Mouse (Mus musculus) adrenal gland, postnatal 14 days (tissue): ENCODE results near the gene Phactr1. TPM values are rescaled to one million over a fixed set of nuclear protein-coding genes. Genes with fewer than 3 reads are reported as not detected.

ENCODE experiments used
- DNase-seq: peaks from one replicate; pipeline ENCODE4 v3.0.0; 2021; ENCODE audit warnings: mixed read lengths
- total RNA-seq: library from RNA; stranded (reverse); gene quantifications from 2 replicates; pipeline ENCODE4 v1.2.3, GENCODE M21; 2021

The Phactr1 gene
- total RNA-seq, 1 experiment from 2014 or later, result 9.5 TPM

DNA sequence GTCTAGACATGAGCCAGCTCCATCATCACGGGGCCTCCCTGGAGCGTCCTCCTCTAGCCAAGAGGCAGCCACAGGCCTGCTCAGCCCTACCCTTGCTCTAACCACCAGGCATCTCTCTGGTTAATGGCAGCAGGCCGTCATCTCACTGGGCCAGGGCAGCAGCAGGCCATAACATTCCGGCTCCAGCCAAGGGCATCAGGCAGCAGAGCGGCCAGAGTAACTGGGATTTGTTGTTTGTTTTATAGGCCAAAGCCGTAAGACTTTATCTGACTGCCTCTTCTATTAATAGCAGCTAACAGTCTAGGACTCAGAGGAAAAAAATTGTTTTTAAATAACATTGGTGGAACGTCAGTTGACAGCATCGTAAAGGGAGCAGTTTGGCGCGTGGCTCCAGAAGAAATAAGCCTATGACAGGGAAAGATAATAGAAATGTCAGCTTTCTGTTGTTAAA is 451.3 kb downstream of the Phactr1 start:
- peak; percentile 39 for DNase-seq

GRCm38 (mm10) chr13:43132859-43133258 is 452.4 kb downstream of the Phactr1 start:
- no peak for DNase-seq

GRCm38 (mm10) chr13:43133400-43133799 is 453.0 kb downstream of the Phactr1 start:
- DNase-seq, result no peak

GRCm38 (mm10) chr13:43134468-43134867 is 454.0 kb downstream of the Phactr1 start:
- DNase-seq, result peak; percentile 25

DNA sequence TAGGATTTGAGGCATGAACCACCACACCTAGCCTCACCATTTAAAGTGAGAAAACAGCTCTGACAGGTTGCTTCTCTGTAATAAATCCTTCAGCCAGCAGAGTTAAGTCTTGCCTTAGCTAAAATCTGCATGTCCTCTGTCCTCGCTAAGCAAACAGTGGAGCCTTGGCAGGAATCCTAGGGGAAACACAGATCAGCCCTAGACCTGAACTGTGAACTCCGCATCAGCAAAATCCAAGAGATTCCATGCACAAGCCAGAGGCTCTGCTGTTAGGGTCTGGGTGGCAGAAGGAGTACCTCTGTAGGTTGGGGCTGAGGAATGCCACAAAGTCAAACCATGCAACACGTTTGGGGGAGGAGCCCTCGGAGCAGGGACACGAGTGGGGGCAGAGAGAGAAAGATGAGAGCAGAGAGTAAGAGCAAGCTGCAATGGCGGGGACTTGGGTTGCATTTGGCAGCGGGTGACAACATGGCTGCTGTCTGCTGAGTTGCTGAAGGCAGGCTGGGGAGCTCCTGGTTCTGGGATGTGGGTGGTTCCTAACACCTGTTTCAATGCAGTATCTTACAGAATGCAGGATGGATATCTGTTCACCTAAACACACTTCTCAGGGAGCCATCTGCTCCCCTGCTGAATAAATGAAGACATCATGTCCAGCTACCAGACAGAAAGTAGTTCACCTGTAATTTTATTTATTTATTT is 464.4 kb downstream of the Phactr1 start:
- DNase-seq, result no peak

GRCm38 (mm10) chr13:43146515-43147258 is 466.3 kb downstream of the Phactr1 start:
- DNase-seq, result no peak

- DNase-seq, result no peak
Observed at GRCm38 (mm10) chr13:43148692-43149091, 468.3 kb downstream of the Phactr1 start.

DNA sequence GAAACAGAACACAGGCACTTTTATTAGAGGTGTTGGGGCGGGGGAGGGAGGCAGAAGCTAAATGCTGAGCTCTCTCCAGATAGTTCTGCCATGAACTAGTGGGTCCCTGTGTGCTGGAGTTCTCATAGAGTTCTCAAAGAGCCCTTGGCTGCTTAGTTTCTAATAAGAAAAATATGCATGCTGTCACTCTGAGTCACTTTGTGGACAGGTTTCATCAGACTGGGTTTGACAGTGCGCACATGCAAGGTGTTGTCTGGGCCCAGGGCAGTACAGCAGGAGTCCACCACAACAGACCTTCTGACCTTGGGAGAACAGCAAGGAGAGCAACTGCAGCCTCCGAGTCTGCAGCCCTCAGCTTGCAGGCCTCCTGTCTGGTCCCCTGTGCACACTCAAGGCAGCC is 469.2 kb downstream of the Phactr1 start:
- DNase-seq, result no peak

- no peak for DNase-seq
Observed at GRCm38 (mm10) chr13:43152005-43152520, 471.6 kb downstream of the Phactr1 start.

- DNase-seq, result no peak
Observed at GRCm38 (mm10) chr13:43157370-43157769, 476.9 kb downstream of the Phactr1 start.

GRCm38 (mm10) chr13:43158281-43158680 is 477.9 kb downstream of the Phactr1 start:
- DNase-seq, result no peak

DNA sequence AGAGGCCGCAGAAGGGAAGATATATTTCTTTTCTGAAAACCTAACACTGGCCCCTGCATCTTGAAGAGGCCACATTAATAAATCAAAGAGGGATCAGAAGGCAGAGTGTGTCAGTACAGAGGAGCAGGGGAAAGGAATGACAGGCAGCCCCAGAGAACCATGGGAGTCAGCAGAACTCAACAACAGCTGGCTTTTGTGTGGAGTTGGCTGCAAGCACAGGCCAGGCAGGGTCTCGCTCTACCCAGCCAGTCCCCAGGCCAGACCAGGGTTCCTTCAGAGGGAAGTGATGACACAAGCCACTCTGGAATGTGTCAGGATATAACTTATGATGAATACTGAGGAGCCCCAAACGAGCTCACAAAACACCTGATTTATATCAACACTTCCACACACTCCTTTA is 479.0 kb downstream of the Phactr1 start:
- no peak for DNase-seq

DNA sequence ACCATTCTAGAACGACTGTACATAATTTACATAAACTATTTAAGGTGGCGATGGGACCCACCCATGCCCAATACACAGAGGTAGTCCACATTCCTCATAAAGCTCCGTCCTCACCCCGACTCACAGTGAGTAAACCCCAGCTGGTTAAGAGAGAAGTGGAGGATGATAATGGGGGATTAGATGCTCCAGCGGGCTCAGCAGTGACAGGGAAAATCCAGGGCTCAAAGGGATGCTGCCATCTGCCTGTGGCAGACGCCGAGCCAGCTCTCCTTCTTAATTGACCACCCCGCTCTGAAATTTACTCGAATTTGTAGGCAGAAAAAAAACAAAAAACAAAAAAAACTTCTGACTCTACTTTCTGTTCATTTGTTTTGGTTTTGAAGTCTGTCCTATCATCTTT is 487.3 kb downstream of the Phactr1 start:
- no peak for DNase-seq

DNA sequence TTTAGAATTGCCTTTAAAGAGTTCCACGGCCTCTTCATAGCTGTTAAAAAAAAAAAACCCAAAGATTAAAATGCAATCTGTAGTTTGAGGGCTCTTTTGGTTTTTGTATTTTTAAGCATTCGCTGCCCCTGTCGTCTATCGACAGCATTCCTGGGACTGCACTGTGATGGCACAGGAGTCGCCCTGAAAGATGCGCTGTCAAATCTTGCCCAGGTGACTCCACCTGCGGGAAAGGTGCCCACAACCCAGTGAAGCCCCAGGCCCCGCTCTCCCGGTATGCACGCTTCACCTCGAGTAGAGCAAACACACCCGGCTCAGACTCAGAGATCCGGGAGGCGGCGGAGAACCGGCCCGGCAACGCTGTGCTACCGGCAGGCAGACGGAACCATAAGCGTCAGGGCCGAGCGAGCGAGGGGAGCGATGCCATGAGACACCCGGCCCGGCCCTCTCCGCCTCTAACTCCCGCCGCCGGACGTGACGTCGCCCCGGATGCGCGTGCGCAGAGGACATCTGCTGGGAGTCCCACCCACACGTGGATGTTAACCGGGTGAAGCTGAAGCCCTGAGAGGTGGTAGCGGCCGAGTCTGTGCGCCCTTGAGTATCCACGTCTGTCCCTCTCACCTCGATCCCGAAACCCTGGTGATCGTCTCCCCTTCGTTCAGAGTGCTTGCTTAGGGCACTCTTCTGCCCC is 490.7 kb downstream of the Phactr1 start, which contains the start of gene Tbc1d7:
TSS of gene Tbc1d7 (minus strand) at position 482 of the 691 bp plus-strand sequence.
- DNase-seq, result peak; percentile 100

DNA sequence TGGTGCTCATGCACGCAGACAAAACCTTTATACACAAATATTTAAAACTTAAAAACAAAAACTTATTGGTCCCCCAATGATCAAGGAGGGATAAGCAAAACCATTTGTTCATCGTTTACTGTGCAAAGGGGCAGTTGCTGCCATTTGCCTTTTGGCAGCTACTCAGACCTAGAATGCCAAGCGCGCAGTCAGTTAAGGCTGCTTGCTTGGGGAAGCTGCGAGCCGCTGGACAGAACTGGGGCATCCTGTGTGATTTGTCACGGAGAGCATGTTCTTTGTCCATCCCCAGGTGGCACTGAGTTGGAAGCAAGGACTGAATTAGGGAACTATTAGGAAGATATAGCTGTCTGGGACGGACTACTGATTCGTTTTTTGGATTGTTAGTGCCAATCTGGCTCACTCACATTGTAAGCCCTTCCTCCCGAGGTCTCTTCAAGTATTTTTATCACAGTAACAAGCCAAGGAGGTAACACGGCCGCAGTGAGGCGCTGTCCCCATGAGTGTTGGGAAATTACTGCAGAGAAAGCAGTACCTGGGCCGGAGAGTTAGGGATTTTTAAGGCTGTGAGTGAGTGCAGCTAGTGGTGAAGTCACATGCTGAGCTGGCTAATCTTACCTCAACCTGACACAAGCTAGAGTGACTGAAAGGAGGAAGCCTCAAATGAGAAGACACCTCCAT is 491.8 kb downstream of the Phactr1 start:
- DNase-seq, result peak; percentile 68

- peak; percentile 84 for DNase-seq
Observed at GRCm38 (mm10) chr13:43173262-43173661, 492.8 kb downstream of the Phactr1 start.

DNA sequence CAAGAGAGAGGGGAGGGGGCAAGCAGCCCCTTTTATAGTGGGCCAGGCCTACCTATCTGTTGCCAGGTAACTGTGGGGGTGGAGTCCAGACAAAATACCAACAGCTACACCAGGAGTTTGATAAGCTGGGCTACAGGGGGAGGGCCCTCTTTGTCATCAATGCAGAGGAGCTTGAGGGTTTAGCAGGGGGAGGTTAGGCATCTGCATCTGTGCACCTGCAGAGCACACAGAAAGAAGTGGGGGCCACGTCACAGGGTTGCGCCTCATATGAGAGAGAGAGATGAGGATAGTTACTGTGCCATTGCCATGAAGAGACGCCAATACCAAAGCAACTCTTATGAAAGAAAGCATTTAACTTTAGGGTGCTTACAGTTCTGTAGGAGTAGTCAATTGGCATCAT is 496.3 kb downstream of the Phactr1 start:
- DNase-seq, result no peak

GRCm38 (mm10) chr13:43177317-43177716 is 496.9 kb downstream of the Phactr1 start:
- no peak for DNase-seq

DNA sequence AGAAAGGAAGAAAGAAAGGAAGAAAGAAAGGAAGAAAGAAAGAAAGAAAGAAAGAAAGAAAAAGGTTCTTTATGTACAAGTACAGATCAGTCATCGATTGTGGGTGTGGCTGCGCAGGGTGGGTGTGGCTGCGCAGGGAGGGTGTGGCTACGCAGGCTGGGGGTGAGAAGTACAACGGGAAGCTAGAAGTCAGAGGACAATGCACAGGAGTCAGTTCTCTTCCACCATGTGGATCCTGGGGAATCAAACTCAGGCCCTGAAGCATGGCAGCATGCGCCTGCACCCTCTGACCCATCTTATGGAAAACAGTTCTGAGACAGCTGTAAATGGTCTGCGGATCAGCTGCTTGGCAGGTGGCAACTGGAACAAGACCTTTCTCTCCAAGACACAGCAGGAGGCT is 500.7 kb downstream of the Phactr1 start:
- DNase-seq, result no peak

DNA sequence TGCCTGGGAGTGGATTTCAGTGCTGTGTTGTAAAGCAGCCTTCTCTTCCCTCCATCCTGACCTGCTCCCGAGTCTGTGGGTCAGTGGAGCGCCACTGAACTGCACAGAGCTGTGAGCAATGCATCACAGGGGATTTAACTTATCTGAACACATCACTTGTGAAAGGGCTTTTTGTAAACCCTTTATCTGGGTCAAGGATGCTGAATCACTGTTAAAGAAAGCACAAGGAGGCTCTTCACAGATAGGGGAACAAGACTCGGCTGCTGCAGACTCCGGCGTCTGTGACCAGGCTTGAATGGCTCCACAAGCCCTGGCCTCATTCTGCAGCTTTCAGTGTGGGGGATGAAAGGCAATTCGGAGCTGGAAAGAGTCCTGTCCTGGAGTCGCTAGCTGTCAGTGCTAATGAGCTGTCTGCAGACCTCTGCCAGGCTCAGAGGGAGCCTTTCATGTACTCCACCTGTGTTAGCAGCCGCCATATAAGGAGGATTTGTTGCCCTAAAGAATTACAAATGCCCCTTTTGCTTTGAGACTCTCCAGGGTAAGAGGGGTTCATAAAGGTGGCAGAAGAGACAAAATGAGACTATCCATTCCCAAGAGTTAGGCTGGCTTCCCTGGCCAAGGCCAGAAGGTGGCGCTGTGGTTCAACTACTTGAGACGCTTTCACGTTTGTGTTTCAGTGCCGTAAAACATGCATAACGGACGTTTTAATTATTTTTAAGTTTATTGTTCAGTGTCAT is 502.2 kb downstream of the Phactr1 start:
- peak; percentile 90 for DNase-seq
